Mouse (Mus musculus) liver, adult 10 weeks (tissue): ENCODE results near the gene Car5a. TPM values are rescaled to one million over a fixed set of nuclear protein-coding genes. Genes with fewer than 3 reads are reported as not detected.

ENCODE experiments used
- polyA plus RNA-seq: library from polyadenylated mRNA; stranded (reverse); fragments of 350-450 nt; fragmentation: Illumina TruSeq; extraction: RNeasy Lipid Tissue Mini Kit (QIAGEN cat#74804); gene quantifications from one replicate; pipeline ENCODE4 v1.2.3, GENCODE M21; 2014; ENCODE audit warnings: low read depth, low replicate concordance

Gene Car5a
- polyA plus RNA-seq: 8.0 TPM

GRCm38 (mm10) chr8:121944831-121945230, at the start of gene Car5a:
Car5a (minus strand) TSS chr8:121944904.

GRCm38 (mm10) chr8:121949222-121949800, 4.6 kb upstream of the Car5a start, which contains the start of gene Banp:
Banp (plus strand) TSS chr8:121949750.

DNA sequence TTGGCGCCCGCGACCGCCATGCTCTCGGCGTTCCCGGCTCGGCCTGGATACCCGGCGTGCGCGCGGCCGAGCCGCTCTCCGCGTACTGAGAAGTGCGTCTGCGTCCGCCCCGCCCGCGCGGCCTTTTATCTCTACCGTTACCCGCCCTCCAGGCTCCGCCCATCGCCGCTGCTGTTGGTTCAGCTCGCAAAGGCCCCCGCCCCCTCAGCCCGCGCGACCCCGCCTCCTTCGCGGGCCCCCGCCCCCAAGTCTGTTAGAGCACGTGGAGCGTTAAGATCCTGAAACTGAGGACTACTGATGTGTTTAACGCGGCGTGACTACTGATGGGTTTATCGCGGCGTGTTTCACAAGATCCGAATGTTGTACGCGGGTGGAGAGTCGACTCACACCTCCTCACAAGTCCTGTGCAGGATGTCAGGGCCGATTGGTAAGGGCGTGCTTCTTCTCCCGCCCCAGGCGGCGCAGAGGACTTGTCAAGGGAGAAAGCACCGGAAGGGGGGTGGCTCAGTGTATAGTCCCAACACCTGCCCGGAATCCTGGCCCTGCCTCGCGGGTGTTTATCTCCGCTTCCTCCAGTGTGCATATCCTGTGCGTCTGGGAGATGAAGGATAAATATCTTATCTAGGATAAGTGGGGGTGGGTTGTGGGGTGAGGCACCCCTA, 37.0 kb downstream of the Car5a start, which contains the start of gene Slc7a5:
TSS of gene Slc7a5 (minus strand) at position 108 of the 662 bp plus-strand sequence.

Other genes starting within 250 kb of the Car5a start
- not detected for gene Jph3, start 215.3 kb downstream of the Car5a start, polyA plus RNA-seq
- 1.9 TPM for gene Klhdc4, start 115.3 kb downstream of the Car5a start, polyA plus RNA-seq
- 0.56 TPM for gene Slc7a5, start 37.2 kb downstream of the Car5a start, polyA plus RNA-seq
- 1.5 TPM for gene Banp, start 4.8 kb upstream of the Car5a start, polyA plus RNA-seq